Mouse (Mus musculus): Measurements from ENCODE around the gene Col9a2. TPM values are rescaled to one million over a fixed set of nuclear protein-coding genes. Genes with fewer than 3 reads are reported as not detected.

The Col9a2 gene
- total RNA-seq (2022) = 1 to 10 TPM; 4.1 to 5.7 (median 5.0) TPM

GRCm38 (mm10) chr4:121039331-121040115 is at the start of gene Col9a2:
Gene Col9a2, plus strand, starts transcription at chr4:121039385.
- DNase-seq (ENCODE audit: low spot score in 2 of 2) = no peak

GRCm38 (mm10) chr4:120992284-120992683 is 46.9 kb upstream of the Col9a2 start:
- no peak for DNase-seq (ENCODE audit: low spot score in 2 of 2)

GRCm38 (mm10) chr4:120993025-120993424 is 46.2 kb upstream of the Col9a2 start:
- no peak for DNase-seq (ENCODE audit: low spot score in 2 of 2)

- DNase-seq (ENCODE audit: low spot score in 2 of 2) = no peak
Measured at GRCm38 (mm10) chr4:120995911-120996310, 43.3 kb upstream of the Col9a2 start.

- DNase-seq (ENCODE audit: low spot score in 2 of 2) = no peak
Measured at GRCm38 (mm10) chr4:121001042-121001441, 38.1 kb upstream of the Col9a2 start.

- no peak for DNase-seq (ENCODE audit: low spot score in 2 of 2)
Measured at GRCm38 (mm10) chr4:121001659-121002058, 37.5 kb upstream of the Col9a2 start.

GRCm38 (mm10) chr4:121002400-121003171 is 36.6 kb upstream of the Col9a2 start:
- DNase-seq (ENCODE audit: low spot score in 2 of 2) = no peak

GRCm38 (mm10) chr4:121003611-121004091 is 35.5 kb upstream of the Col9a2 start:
- DNase-seq (ENCODE audit: low spot score in 2 of 2) = no peak

GRCm38 (mm10) chr4:121004679-121005078 is 34.5 kb upstream of the Col9a2 start:
- DNase-seq (ENCODE audit: low spot score in 2 of 2) = no peak

- DNase-seq (ENCODE audit: low spot score in 2 of 2) = no peak
Measured at GRCm38 (mm10) chr4:121007006-121007405, 32.2 kb upstream of the Col9a2 start.

- DNase-seq (ENCODE audit: low spot score in 2 of 2) = no peak
Measured at GRCm38 (mm10) chr4:121008071-121008745, 31.0 kb upstream of the Col9a2 start.

GRCm38 (mm10) chr4:121009151-121009550 is 30.0 kb upstream of the Col9a2 start:
- DNase-seq (ENCODE audit: low spot score in 2 of 2) = no peak

GRCm38 (mm10) chr4:121010770-121011549 is 28.2 kb upstream of the Col9a2 start:
- DNase-seq (ENCODE audit: low spot score in 2 of 2) = no peak

GRCm38 (mm10) chr4:121014594-121015267 is 24.5 kb upstream of the Col9a2 start:
- DNase-seq (ENCODE audit: low spot score in 2 of 2) = no peak

GRCm38 (mm10) chr4:121015268-121015659 is 23.9 kb upstream of the Col9a2 start:
- no peak for DNase-seq (ENCODE audit: low spot score in 2 of 2)

GRCm38 (mm10) chr4:121016021-121016898 is 22.9 kb upstream of the Col9a2 start:
- DNase-seq (ENCODE audit: low spot score in 2 of 2) = peak in 1 of 2 experiments; percentile 40

- peak; percentile 97 for DNase-seq (ENCODE audit: low spot score in 2 of 2)
Measured at GRCm38 (mm10) chr4:121016928-121017657, 22.1 kb upstream of the Col9a2 start, which contains the start of gene Smap2. Gene Smap2, minus strand, starts transcription at chr4:121017247.

GRCm38 (mm10) chr4:121018250-121018649 is 20.9 kb upstream of the Col9a2 start:
- no peak for DNase-seq (ENCODE audit: low spot score in 2 of 2)
